Mouse (Mus musculus) frontal cortex, adult (tissue): ENCODE measurements around the gene Fubp1.

Experiments used
- ATAC-seq: cut with Nextera tagmentation; 2 replicates; pipeline ENCODE4 v1.9.2; 2017; ENCODE audit warnings: mild to moderate bottlenecking, moderate library complexity, mixed read lengths; ENCODE audit not compliant: low TSS enrichment

The Fubp1 gene

GRCm38 (mm10) chr3:152276935-152277334, 66.7 kb downstream of the Fubp1 start:
- no peak for ATAC-seq

GRCm38 (mm10) chr3:152277912-152278311, 67.7 kb downstream of the Fubp1 start:
- ATAC-seq, result no peak

DNA sequence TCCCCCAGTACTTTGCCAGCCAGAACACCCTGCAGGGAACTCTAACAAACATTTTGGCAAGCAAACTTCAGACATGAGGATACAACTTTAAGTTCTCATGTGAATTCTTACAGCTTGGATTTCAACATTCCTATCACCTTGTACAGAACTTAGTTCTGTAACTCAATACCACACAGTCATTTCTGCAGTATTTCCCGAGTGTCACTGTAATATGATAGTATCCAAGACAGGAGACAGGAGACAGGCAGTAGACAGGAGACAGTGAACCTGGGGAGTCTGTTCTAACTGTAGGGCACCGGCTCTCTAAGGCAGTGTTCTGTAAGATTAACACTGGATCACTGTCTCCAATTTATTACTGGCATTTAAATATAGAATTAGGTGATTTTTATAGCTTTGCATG, 68.2 kb downstream of the Fubp1 start:
- no peak for ATAC-seq

DNA sequence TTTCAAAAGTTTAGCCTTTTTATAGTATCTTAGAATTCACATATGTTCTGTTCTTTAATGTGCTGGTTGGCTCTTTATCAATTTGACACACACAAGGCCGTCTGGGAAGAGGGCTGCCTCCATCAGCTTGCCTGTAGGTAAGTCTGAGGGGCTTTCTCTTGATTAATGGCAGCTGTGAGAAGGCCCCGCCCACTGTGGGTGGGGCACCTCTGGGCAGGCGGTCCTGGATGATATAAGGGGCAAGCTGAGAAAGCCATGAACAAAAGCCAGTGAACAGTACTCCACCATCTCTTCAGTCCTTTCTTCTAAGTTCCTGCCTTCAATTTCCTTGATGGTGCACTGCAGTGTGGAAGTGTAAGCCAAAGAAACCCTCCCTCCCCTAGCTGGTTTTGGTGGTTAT, 71.9 kb downstream of the Fubp1 start:
- no peak for ATAC-seq

DNA sequence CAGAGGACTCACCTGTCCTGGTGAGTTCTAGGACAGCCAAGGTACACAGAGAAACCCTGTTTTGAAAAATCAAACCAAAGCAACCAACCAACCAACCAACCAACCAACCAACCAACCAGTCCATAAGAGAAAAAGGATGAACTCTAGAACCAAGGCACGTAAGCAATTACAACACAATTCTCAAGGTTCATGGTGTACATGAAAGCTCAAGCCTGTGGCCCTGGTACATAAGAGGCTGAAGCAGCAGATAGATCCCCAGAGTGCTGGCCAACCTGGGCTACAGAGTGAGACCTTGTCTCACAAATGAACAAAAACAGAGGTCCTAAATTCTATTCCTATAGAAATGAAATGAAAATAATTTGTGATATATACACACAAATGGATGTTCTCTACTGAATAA, 74.1 kb downstream of the Fubp1 start:
- no peak for ATAC-seq

GRCm38 (mm10) chr3:152284759-152285158, 74.5 kb downstream of the Fubp1 start:
- no peak for ATAC-seq
